Mouse (Mus musculus): ENCODE measurements around the gene Tubb3.
A peak's percentile ranks its signal among the peaks of the same experiment; 100 is the strongest.

Gene Tubb3

GRCm38 (mm10) chr8:123411246-123411645 lies at the start of gene Tubb3:
Gene Tubb3 (plus strand): TSS chr8:123411424.
- peak; percentile 90 to 91 for DNase-seq (ENCODE audit: low spot score in 2 of 2)

- peak; percentile 94 to 96 for DNase-seq (ENCODE audit: low spot score in 2 of 2)
Measured at GRCm38 (mm10) chr8:123373403-123374238, 37.6 kb upstream of the Tubb3 start, which contains the start of gene Tcf25. Gene Tcf25 (plus strand): TSS chr8:123373753.

GRCm38 (mm10) chr8:123374239-123374578 lies 37.0 kb upstream of the Tubb3 start:
- peak; percentile 94 for DNase-seq (ENCODE audit: low spot score in 2 of 2)

- DNase-seq (ENCODE audit: low spot score in 2 of 2) = no peak
Measured at GRCm38 (mm10) chr8:123375701-123376100, 35.5 kb upstream of the Tubb3 start.

GRCm38 (mm10) chr8:123376106-123376505 lies 35.1 kb upstream of the Tubb3 start:
- no peak for DNase-seq (ENCODE audit: low spot score in 2 of 2)

GRCm38 (mm10) chr8:123381711-123382110 lies 29.5 kb upstream of the Tubb3 start:
- no peak for DNase-seq (ENCODE audit: low spot score in 2 of 2)

DNA sequence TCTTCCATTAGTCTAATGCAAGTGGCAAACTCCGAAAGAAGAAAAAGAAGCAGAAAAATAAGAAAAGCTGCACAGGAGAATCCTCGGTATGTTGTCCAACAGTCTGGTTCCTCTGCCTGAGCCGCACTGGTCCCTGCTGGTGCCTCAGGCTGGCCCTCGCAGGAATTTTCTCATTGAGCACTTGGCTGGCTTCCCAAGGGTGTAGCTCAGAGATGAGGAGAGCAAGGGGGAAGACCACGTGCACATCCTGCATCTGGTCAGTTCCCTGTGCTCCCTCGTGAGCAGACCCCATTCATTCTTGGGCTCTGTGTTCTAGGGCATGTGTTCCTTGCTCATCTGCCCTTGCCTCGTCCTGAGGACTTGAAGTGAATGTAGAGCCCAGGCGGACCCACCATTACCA lies 28.7 kb upstream of the Tubb3 start:
- no peak for DNase-seq (ENCODE audit: low spot score in 2 of 2)

- DNase-seq (ENCODE audit: low spot score in 2 of 2) = no peak
Measured at GRCm38 (mm10) chr8:123384883-123385540, 26.2 kb upstream of the Tubb3 start.

DNA sequence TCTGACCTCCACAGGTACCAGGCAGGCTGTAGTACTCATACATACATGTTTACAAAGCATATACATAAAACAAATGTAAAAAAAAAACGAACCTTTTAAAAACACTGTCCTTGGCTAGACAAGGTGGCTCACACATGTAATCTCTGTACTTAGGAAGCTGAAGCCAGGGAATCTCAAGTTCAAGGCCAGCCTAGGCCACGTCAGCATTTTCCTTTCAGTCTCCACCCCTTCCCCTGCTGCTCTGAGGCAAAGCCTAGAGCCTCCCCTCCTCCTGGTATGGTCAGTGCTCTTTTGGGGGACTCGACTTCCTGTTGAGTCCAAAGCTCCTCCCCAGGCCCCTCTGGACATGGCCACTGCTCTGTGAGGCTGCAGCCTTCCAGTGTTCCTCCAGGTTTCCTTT lies 24.2 kb upstream of the Tubb3 start:
- DNase-seq (ENCODE audit: low spot score in 2 of 2) = no peak

- no peak for DNase-seq (ENCODE audit: low spot score in 2 of 2)
Measured at GRCm38 (mm10) chr8:123387801-123388200, 23.4 kb upstream of the Tubb3 start.

GRCm38 (mm10) chr8:123389026-123389425 lies 22.2 kb upstream of the Tubb3 start:
- no peak for DNase-seq (ENCODE audit: low spot score in 2 of 2)

DNA sequence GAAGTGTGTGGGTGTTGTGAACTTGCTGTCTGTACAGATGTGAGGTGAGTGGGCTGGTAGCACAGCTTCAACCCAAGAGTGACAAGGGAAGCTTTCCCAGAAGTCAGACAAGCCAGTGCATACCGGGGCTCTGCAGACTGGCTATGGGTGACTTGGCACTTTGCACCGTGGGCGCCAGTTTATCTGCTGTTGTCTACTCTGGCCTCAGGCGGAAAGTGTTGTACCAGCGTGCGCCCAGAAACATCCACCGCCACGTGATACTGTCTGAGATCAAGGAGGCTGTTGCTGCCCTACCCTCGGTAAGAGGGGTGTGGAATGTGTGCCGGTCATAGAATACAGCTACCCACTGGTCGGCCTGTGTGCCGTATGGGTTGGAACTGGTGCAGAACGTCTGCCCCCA lies 12.9 kb upstream of the Tubb3 start:
- no peak for DNase-seq (ENCODE audit: low spot score in 2 of 2)

DNA sequence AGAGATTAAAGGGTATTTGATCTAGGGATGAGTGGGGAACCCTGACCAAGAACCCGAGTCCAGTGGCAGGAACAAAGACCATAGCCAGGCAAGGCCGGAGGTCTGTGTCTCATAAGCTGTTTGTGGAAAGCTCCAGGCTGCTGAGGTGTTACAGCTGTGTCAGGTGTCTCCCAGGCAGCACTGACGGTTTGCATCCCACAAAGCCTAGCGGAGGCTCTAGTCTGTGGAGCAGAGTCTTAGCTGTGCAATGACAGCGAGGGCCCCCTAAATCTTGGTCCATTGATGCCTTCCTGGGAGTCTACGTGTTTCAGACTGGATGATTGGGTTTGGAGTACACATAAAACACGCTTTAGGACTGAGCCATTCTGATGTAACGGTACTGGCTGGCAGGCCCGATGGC lies 9.3 kb upstream of the Tubb3 start:
- DNase-seq (ENCODE audit: low spot score in 2 of 2) = no peak

DNA sequence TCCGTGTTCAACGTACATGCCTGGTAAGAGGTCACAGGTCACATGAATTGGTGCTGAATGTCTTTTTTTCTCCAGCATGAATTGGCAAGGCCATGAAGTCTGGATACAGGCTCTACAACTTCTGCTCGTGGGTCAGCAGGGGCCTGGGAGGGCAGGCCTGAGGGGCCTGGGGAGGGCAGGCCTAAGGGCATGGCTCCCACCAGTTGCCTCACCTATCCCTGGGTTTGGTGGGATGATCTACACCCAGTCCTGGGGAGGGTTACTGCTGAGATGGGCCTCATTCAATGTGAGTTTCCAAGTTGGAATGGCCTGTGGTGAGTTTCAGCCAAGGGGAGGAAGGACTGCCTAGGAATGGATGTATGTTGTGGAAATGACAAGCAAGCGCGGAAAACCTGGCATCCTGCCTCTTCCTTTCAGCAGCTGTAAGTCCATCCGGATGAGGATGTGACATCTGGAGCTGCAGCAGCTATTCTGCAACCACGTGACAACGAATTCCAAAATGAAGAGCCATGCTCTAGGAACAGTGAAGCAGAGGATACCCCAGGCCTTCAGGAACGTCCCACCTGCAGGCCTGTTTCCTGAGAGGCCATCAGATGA lies 8.4 kb upstream of the Tubb3 start:
- no peak for DNase-seq (ENCODE audit: low spot score in 2 of 2)

GRCm38 (mm10) chr8:123404521-123404920 lies 6.7 kb upstream of the Tubb3 start:
- DNase-seq (ENCODE audit: low spot score in 2 of 2) = no peak

DNA sequence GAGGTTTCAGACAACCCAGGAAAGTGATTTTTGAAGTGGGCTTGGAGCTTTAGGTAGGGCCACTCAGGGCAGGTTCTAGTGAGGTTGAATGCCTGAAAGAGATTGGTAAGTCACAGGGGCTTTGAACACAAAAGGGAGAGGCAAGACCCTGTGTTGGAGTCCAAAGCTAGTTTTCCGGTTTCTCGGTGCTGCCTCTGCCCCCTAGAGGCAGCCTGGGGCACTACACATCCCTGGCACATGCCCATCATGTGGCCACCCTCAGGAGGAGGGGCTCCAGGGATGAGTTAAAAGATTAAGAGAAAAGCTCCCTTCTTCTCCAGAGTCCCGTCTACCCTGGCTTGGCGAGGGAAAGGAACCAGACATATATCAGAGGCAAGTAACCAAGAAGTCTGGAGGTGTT lies 4.4 kb upstream of the Tubb3 start, which contains the start of gene Mc1r:
Gene Mc1r, plus strand, starts transcription at position 322 of the 400 bp plus-strand sequence.
- peak; percentile 75 to 79 for DNase-seq (ENCODE audit: low spot score in 2 of 2)

DNA sequence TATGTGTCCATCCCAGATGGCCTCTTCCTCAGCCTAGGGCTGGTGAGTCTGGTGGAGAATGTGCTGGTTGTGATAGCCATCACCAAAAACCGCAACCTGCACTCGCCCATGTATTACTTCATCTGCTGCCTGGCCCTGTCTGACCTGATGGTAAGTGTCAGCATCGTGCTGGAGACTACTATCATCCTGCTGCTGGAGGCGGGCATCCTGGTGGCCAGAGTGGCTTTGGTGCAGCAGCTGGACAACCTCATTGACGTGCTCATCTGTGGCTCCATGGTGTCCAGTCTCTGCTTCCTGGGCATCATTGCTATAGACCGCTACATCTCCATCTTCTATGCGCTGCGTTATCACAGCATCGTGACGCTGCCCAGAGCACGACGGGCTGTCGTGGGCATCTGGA lies 3.6 kb upstream of the Tubb3 start:
- DNase-seq (ENCODE audit: low spot score in 2 of 2) = no peak

GRCm38 (mm10) chr8:123408586-123409544 lies 2.4 kb upstream of the Tubb3 start:
- no peak for DNase-seq (ENCODE audit: low spot score in 2 of 2)

- DNase-seq (ENCODE audit: low spot score in 2 of 2) = no peak
Measured at GRCm38 (mm10) chr8:123410049-123410587, 1.1 kb upstream of the Tubb3 start.

- no peak for DNase-seq (ENCODE audit: low spot score in 2 of 2)
Measured at GRCm38 (mm10) chr8:123410788-123411187, 436 bp upstream of the Tubb3 start.

DNA sequence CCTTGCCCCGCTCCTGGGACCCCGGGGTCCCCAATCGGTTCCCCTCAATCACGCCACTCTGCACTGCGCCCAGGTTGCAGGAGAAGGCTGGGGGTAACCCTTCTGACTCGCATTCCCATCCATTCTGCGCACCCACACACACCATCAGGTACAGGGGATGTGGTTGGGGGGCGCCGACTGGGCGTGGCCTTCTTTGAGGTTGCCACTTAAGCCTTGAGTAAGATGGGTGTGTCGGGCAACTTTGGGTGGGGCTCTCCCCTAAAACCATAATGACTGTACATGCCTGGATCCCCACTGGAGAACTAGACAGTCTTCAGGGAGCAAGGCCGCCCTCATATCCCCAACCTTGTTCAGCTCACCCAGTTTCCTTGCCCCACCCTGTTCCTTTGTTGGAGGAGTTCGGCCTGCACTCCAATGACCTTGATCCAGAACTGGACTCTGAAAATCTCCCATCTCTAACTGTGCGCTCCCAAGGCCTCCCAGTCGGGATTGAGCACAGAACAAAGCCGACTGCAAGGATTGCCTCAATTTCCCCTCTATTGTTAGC lies 630 bp downstream of the Tubb3 start:
- DNase-seq (ENCODE audit: low spot score in 2 of 2) = no peak

Data from right cerebral cortex, adult 2 months (tissue).